Mouse (Mus musculus): ENCODE measurements around the gene Cx3cl1. TPM values are rescaled to one million over a fixed set of nuclear protein-coding genes. Genes with fewer than 3 reads are reported as not detected.

Gene Cx3cl1
- total RNA-seq (2021), result 23.0 and 25.2 TPM in 2 replicates
- long read RNA-seq, partial matches to known transcripts, result 0 of 10 reads
- long read RNA-seq, other reads (novel, unspliced or antisense), result 7 of 10 reads

DNA sequence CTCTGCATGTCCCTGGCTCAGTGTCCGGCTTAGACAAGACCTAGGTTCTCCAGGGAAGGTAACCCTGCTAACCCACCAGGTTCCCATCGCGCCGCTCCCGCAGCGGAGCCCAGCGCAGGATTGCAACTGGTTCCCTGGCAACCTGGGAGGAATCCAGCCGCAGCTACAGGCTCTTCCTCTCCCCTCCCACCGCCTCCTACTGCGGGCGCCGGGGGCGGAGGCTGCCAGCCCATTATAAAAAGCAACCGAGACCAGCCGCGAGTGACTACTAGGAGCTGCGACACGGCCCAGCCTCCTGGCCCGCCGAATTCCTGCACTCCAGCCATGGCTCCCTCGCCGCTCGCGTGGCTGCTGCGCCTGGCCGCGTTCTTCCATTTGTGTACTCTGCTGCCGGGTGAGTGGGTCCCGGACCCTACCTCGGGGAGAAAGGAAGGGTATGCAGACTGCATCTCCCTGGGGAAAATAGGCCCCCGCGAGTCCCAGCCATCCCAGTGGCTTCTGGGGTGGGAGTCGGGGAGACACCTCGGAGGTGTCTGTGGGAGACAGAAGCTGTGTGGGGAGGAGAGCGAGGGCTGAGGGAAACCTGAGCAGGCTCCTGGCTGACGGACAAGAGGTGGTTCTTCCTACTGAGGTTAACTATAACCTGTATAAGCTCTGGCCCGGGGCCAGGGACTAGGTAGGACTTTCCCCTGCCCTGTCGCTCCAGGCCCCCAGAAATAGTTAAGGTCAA lies at the start of gene Cx3cl1:
Cx3cl1 (plus strand) TSS at position 69 of the 730 bp plus-strand sequence.
- peak; percentile 87 for DNase-seq

DNA sequence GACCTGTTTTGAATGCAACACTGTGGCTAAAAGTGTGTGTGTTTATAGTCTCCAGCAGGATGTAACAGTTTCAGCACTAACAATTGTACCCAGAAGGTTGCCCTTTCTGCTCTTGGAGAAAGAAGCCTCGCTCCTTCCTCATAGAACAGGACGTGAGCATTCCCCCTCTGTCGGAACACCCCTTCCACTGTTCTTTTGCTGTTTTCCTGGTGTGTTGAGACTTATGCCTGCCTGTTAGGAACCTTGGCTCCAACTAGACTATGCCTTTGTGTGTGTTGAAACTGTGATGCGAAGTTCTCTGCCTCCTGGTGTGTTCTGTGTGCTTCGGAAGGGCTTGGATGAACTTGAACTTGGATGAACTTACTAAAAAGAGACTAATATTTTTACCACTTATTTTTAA lies 45.8 kb upstream of the Cx3cl1 start:
- no peak for DNase-seq

DNA sequence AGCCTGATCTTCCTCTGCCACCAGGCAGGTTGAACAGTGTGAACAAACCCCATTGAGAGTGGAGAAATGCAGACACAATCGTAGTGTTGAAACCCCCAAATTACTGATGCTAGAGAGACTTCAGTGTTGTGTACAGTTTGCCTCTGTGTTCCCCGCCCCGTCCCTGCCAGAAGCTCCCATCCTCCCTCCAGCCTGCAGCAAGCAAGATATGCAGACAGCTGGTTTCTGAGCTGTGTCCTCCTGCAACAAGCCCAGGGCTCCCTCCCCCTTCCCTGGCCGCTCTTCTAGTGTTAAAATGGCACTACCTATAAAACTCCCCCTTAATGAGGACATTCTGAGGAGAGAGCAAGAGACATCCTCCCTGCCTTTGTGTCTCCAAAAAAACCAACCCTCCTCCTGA lies 42.5 kb upstream of the Cx3cl1 start:
- DNase-seq, result no peak

DNA sequence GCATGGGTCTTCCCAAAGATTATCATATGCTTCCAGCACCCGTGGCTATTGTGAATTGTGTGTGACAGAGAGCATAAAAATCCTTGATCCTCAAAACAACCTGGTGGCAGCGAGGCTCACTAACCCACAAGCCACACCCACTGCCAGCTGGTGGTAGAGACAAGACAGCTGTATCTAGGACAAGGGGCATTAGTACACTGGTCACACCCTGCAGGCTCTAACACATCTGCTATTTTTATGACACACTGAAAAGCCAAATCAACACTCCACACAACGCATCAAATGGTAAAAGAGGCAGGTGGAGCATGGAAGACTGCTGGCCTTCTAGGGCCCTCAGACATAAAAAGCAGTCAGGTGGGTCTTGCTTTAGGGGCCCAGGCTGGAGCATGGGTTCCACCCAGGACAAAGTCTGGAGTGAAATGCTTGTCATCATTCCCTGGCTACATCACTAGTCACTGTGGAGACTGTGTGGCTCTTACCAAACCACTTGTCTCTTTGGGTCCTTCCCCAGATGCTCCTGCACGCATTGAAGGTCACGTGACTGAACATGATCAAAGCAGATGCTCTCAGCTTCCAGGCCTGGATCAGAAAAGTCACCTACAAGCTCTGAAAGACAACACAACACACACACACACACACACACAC lies 37.9 kb upstream of the Cx3cl1 start:
- no peak for DNase-seq

DNA sequence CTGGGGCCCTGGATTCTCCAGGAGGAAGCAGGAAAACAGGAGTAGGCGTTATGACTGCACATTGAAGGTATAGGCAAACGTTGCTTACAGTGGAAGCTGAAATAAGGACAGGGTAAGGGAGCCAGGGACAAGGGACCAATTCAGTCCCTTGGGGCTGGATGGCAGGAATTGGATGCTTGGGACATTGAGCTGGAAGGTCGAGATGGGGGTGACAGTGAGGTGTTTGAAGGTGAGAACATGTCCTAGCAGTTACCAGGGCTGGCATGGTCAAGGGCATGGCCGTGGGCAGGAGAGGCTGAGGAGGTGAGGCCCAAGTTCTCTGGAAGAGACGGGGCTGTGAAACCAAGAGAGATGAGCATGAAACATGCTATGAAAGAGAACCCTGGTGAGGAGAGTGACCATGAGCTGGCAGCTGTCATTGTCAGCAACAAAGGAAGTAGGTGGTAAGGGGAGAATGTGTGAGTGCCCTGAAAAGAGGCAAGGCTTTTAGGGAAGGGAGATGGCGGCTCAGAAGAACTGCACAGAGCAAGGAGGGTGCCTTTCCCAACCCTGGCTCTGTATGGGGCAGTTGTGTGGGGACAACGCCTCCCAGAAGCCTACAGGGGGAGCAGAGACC lies 37.0 kb upstream of the Cx3cl1 start:
- DNase-seq, result no peak

DNA sequence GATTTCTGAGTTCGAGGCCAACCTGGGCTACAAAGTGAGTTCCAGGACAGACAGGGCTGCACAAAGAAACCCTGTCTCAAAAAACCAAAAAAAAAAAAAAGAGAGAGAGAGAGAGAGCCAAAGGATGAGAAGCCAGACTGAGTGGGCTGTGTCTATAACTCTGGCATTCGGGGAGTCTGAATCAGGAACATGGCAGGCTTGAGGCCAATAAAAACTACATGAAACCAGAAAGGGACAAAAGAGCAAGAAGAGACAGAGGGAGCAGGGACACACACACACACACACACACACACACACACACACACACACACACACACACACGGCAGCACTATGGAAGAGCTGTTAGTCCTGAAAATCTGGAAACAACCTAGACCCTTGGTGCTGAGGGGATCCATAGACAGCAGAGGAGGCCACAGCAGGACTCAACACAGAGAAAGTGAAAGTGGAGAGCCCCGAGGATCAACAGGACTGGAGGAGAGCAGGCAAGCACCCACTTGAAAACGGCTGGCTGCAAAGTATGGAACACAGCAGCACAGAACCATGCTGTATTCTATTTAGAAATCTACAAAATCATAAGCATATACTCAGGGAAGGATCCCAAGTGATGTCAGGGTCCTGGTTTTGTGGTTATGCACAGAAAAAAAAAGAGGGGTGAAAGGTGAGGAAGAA lies 36.2 kb upstream of the Cx3cl1 start:
- DNase-seq, result no peak

DNA sequence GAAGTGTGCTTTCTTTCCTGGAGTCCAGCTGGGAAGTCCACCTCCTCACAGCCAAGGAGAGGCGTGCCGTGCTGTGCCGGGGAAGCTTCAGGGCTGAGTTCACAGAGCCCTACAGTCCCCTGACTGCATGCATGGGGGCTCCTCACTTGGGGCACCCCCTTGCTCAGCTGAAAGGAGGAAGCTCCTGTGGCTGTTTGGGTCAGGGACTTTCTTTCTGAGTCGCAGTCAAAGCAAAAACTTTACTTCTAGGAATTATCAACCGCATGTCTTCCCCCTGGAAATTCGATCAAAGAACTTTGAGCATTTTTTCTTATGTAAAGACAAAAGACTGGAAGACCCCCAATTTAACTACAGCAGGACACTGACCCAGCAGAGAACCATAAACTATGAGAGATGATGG lies 32.0 kb upstream of the Cx3cl1 start:
- DNase-seq, result no peak

DNA sequence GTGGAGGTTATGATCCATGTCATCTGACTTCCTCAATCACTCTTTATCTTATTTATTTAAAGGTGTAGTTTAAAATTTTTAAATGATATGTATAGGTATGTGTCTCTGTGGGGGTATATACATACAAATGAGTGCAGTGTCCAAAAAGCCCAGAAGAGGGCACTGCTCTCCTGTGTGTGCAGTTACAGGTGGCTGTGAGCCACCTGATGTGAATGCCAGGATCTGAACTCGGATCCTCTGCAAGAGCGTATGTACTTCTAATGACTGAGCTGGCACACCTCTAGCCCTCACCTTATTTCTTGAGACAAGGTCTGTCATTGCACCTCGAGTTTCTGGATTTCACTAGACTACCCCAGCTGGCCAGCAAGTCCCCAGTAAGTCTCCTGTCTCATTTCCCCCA lies 31.2 kb upstream of the Cx3cl1 start:
- no peak for DNase-seq

DNA sequence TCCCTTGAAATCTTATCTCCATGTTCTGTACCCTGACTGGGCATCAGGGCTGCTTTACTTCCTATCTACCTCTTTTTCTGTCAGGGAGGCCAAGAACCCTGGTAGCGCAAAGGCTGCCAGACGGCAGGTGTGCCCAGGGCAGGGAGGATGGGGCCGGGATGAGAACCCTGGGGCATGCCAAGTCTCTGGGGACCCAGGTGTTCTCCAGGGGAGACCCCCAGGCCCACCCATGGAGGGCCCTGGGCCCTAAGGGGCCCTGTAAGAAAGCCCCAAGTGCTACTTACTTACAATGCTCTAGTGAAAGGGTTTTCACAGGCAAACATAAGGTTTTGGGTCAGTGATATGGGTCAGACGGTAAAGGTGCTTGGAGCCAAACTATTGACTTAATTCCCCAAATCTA lies 30.1 kb upstream of the Cx3cl1 start:
- no peak for DNase-seq

DNA sequence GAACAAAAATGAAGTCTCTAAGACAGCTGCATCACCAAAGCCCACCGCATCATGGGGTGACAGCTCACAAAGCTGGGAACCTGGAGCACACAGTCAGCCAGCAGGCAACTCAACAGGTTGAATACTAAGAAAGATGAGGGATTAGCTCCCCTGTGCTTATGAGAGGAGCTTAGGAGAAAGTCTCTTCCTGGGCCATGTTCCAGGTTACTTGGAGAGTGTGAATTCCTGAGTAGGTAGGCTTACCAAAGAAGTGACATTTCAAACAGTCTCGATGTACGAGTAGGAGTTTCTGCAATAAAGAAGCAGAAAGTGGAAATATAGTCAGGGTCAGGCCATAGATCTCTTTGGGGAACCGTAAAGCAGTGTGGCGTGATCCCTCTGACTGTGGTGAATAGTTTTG lies 27.3 kb upstream of the Cx3cl1 start:
- DNase-seq, result no peak

DNA sequence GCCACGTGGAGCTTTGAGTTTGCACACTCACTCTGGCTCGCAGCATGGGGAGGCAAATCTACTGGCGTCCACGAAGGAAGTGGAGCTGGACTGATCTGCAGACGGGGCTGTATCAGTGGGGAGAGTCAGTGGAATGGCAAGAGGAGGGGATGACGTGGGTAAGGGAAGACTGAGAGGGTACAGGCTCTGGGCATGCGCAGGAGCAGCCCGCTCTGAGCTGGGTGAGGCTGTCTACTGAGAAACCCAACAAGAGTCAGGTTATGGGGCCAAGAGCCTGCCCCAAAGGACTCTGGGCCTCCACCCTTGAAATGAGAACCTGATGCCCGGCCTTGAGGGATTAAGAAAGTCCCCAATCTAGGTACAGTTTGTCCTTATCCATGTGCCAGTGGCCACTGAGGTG lies 26.8 kb upstream of the Cx3cl1 start:
- no peak for DNase-seq

DNA sequence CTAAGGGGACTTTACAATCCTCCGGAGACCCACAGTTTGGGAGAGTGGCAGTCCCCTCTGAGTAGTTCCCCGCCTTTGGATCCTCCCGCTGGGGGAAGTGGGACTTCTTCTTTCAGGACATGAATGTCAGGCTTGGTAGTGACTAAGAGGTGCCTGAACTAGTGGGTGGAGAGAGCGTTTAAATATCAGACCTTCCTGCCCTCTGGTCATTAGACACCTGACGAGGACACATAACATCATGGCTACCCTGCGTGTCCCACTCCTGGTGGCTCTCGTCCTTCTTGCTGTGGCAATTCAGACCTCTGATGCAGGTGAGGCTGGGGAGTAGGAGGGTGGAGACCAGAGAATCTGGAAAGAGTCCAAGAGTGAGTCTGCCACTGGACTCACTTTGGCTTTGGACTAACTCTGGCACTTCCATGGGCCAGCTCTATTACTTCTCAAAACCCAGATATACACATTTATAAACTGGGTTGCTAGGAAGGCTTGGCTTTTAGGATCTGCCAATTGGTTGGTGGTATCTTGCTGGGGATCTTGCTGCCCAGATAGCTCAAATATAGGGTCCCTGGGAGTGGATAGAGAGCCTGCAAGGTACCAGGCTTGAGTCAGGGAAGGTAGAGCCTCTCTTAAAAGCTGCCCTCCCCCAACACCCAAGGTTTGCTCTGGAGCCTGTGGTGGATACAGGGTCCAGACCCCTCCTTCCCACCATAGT lies 26.2 kb upstream of the Cx3cl1 start, which contains the start of gene Ccl22:
Ccl22 (plus strand) TSS at position 115 of the 709 bp plus-strand sequence.
- DNase-seq, result no peak

DNA sequence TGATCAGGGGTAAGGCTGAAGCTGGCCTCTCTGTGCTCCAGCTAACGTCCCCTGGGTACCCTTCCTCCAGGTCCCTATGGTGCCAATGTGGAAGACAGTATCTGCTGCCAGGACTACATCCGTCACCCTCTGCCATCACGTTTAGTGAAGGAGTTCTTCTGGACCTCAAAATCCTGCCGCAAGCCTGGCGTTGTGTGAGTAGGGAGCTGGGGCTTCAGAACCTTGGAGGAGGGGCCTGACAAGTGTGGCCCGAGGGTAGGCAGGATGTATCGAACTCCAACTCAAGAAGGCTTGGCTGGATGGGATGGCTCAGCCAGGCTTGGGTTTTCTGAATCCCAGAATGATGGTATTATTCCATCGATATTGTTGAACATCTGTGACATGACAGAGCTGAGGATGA lies 25.0 kb upstream of the Cx3cl1 start:
- no peak for DNase-seq

DNA sequence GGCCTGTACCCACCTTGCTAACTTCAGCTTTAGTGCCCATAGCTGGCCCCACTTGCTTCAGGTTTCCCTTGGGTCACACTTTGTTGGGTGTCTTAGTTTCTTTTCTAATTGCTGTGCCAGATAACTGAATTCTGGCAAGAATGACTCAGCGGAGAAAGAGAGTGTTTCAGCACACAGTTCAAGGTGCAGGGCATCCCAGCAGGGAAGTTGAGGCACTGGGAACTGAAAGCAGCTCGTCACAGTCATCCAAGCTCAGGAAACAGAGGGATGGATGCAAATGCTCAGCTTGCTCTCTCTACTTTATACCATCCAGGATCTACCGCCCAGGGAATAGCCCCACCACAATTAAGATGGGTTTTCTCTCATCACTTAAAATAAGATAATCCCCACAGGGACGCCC lies 23.4 kb upstream of the Cx3cl1 start:
- DNase-seq, result no peak

DNA sequence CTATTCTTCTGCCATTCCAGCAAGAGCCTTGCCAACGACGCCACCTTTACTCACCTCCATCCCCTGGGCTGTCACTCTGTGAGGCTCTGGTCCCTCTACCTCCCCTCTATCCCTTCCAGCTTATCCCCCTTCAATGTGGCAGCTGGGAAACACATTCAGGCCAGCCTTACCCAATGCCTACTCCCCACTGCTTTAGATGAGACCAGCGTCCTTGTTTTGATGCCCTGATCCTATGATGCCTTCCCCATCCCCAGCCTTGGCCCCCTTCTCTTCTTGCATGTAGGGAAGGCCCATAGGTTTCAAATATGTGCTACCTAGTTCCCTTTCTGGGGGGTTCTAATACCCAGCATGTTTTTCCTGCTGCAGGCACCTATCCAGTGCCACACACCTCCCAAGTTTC lies 21.9 kb upstream of the Cx3cl1 start:
- no peak for DNase-seq

DNA sequence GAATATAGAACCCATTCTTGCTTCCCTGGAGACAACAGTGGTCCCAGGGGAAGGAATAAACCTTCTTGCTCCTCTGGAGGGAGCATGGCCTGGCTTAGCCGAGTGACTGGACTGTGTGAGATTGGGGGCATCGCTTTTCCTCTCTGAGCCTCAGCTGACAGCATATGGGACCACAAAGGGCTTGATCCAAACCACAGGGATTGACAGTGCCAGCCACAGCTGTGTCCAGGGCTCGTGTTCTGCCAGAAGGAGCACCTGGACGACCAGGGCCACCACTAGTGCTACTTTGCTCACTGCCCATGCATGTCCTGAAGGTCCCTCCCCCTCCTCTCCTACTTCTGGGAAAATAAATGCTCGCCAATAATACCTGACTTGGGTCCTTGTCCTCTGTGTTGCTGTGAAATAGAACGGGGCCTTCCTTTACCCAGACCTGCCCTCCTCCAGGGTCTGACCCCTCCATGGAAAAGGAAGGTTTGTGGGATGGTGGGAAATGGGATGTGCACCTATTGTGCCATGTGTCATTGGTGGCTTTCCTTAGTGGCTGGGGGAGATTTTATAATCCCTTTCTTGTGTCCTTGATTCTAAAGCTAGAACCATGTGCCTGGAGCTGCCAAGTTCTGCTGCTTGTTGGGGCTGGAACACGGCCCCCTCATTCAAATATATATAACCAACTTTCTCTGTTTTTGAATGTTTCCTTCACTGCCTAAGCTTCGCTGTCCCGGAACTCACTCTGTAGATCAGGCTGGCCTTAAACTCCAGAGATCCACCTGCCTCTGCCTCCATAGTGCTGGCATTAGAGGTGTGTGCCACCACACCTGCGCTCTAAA lies 20.6 kb upstream of the Cx3cl1 start:
- no peak for DNase-seq

DNA sequence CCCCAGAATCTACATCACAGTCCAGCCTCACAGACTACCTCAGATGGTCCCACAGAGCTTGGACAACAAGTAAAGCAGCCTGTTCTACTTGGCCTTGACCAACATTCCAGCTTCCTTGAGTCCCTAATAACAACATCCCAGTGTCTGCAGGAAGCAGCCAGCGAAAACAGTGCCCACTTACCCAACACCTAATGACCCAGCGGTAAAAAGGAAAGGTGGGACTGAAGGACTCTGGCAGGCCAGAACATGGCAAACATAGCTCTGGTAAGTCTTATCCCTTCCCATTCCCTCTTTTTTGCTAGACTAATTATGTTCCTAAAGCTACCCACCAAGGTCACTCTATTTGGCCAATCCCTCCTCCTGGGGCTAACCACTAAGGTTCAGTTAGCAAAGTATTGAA lies 17.8 kb upstream of the Cx3cl1 start:
- no peak for DNase-seq

DNA sequence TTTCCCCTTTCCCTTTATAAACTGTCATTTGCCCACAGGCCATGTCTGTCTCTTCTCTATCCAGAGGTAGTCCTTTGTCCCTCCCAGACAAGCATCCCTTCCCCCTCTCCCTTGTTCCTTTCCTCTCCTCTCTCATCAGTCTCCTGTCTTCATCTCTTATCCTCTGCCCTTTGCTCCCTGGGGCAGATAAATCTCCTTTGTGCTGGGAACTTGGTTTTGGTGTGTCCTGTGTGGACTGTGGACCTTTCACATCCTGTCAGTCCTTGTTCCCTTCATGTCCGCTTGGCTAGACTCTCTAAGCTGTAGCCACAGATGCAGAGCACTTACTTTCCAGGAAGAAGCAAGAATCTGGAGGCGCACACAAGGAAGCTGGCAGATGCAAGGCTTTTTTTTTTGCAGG lies 17.3 kb upstream of the Cx3cl1 start:
- DNase-seq, result no peak

DNA sequence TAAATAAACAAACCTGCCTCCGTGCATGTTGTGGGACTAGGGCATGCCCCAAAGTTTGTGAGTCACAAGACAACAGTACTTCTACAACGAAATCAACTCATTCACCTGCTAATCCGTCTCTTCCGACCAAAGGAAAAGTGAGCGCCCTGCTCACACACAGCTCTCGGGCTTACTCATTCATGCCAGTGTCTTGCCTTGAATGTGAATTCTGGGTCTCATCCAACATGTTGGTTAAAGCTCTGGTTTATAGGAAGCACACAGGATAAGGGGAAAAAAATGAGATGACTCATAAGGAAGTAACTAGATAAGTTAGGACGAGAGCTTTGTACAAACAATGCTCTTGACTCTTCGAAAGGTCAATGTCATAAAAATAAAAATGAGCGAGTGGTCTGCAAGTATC lies 4.8 kb upstream of the Cx3cl1 start:
- no peak for DNase-seq

DNA sequence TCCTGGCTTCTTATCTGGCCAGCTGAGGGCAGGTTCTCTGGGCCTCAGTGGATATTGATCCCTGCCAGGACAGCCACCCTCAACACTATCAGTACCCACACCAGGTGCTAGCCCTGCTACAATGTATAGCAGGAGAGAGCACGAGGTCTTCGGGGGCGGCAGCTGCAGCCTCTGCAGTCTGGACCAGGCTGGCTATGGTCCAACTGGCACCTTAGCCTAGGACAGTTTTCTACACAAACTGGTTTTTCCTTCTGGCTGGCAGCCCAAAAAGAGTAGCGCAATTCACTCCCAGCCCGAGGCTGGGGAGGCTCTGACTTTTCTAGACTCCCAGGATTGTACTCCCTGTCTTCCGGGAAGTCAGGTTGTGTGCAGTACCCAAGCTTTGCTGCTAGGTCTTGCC lies 864 bp upstream of the Cx3cl1 start:
- peak; percentile 43 for DNase-seq

DNA sequence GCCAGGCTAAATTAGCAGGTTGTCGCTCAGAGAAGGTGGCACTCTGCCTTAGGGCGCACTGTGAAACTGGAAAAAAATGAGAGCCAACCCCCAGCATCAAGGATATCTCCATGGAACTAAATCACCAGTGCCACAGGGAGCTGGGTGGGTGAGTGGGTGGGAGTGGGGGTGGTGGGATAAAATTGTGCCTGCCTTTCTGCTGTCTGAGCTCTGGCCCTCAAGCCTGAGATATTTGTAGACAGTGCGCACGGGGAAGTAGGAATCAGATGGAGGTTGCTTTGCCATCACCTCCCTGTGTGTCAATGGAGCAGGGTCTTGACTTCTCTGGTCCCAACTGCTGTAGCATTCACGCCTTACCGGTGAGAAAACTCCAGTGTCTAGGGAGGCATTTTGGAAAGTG lies 1.2 kb downstream of the Cx3cl1 start:
- DNase-seq, result no peak

All from adrenal gland, postnatal 25 days (tissue).